Mouse (Mus musculus): ENCODE data around the gene Naa10. TPM values are rescaled to one million over a fixed set of nuclear protein-coding genes. Genes with fewer than 3 reads are reported as not detected.

Naa10 gene
- polyA plus RNA-seq, 1 experiment: 3.7 TPM

DNA sequence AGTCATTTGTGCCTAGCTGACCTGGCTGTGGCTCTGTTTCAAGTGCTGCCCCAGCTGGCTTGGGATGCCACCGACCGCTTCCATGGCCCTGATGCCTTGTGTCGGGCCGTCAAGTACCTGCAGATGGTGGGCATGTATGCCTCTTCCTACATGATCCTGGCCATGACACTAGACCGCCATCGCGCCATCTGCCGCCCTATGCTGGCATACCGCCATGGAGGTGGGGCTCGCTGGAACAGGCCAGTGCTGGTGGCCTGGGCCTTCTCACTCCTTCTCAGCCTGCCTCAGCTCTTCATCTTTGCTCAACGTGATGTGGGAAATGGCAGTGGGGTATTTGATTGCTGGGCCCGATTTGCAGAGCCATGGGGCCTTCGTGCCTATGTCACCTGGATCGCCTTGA is 28.9 kb downstream of the Naa10 start:
- Histone ChIP-seq H3K36me3 (ENCODE audit: control insufficient read depth, insufficient read depth, low read length) (no peaks in the 10 kb centered on the region), H3K27ac (ENCODE audit: control insufficient read depth, insufficient read depth, low read depth, low read length) (no peak overlapping the region), H3K27me3 (ENCODE audit: control insufficient read depth, insufficient read depth, low read length) (no peaks in the 10 kb centered on the region), H3K4me3 (ENCODE audit: control insufficient read depth, low read depth, low read length) (no peak overlapping the region), H3K4me1 (ENCODE audit: control insufficient read depth, insufficient read depth, low read length) (no peaks in the 10 kb centered on the region)
- no peak for TF ChIP-seq CTCF (IDR thresholded peaks at IDR 0.05; ENCODE audit: control insufficient read depth, insufficient read depth, insufficient replicate concordance, low read depth, low read length)
- no peak for TF ChIP-seq POLR2A (IDR thresholded peaks at IDR 0.05; ENCODE audit: control insufficient read depth, low read depth, low read length)

DNA sequence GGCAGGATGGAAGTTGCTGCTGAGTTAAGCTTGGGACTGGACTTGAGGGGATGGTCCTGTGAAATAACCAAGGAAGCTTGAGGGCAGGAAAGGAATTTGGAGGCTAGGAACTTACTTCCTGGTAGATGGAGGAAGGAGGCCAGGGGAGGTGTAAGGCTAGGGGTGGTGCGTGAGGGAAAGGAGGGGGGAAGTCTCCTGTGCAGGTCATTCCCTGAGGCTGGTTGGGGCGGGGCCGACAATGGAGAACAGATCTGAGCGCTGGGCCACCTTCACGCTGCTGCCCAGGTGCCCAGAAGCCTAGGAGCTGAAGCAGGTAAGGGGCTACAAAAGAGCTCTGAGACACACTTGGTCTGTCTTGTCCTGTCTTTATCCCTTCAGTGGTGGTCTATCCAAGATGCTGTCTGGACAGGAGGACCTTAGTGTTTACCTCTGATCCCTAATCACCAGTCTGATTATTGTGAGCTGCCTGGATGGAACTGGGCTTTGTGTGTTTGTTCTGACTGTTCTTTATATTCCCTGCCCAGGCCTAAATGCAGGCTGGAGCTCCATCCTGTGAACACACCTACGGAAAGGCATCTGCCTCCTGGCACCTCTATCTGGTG is 30.1 kb downstream of the Naa10 start, which contains the start of gene Avpr2:
Gene Avpr2, plus strand, starts transcription at position 552 of the 602 bp plus-strand sequence.
- Histone ChIP-seq H3K4me1 (ENCODE audit: control insufficient read depth, insufficient read depth, low read length) (no peaks in the 10 kb centered on the region), H3K4me3 (ENCODE audit: control insufficient read depth, low read depth, low read length) (no peak within 1 kb of the TSS), H3K27ac (ENCODE audit: control insufficient read depth, insufficient read depth, low read depth, low read length) (no peak within 1 kb of the TSS), H3K27me3 (ENCODE audit: control insufficient read depth, insufficient read depth, low read length) (no peaks in the 10 kb centered on the region), H3K36me3 (ENCODE audit: control insufficient read depth, insufficient read depth, low read length) (no peaks in the 10 kb centered on the region)
- no peak for TF ChIP-seq CTCF (IDR thresholded peaks at IDR 0.05; ENCODE audit: control insufficient read depth, insufficient read depth, insufficient replicate concordance, low read depth, low read length)
- no peak for TF ChIP-seq POLR2A (IDR thresholded peaks at IDR 0.05; ENCODE audit: control insufficient read depth, low read depth, low read length)

DNA sequence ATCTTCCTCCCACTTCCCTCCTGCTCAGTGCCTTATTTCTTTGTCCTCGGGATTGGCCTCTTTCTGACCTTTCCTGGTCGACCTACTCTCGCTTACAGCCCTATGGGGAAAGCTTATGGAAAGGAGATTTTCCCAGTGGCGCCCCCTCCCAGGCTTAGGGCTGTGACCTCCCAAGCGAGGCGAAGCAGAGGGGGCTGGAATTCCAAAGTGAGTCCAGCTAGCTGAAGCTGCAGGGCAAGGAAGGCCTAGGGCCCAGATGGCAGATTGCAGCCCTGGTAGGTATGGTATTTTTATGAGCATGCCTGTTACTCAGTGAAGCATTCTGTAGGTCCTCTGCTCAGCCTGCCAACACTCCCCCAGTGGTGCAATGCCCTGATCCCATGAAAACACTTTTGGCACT is 40.3 kb downstream of the Naa10 start:
- Histone ChIP-seq H3K4me1 (ENCODE audit: control insufficient read depth, insufficient read depth, low read length) (peaks cover 8% of the 10 kb centered on the region), H3K27me3 (ENCODE audit: control insufficient read depth, insufficient read depth, low read length) (no peaks in the 10 kb centered on the region), H3K4me3 (ENCODE audit: control insufficient read depth, low read depth, low read length) (no peak overlapping the region), H3K36me3 (ENCODE audit: control insufficient read depth, insufficient read depth, low read length) (no peaks in the 10 kb centered on the region), H3K27ac (ENCODE audit: control insufficient read depth, insufficient read depth, low read depth, low read length) (no peak overlapping the region)
- TF ChIP-seq POLR2A (IDR thresholded peaks at IDR 0.05; ENCODE audit: control insufficient read depth, low read depth, low read length): no peak
- no peak for TF ChIP-seq CTCF (IDR thresholded peaks at IDR 0.05; ENCODE audit: control insufficient read depth, insufficient read depth, insufficient replicate concordance, low read depth, low read length)

DNA sequence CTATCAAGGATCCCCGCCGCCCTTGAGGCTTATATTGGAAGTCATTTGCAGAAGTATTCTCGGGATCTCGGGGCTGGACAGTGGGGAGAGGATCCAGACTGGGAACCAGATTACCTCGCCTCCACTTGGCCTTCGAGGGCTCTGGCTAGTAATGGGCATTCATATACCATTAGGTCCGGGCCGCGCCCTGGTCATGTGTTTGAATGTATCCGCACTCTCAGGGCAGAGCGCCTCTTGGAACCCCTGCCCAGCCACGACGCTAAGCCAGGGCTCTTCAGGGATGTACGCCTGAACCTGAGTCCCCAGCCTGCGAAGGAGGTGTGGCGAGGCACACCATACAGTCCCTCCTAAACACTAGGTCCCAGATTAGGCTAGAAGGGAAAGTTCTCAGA is 40.7 kb downstream of the Naa10 start:
- H3K27ac ChIP-seq (ENCODE audit: control insufficient read depth, insufficient read depth, low read depth, low read length): no peak overlapping the region
- no peaks in the 10 kb centered on the region for H3K36me3 ChIP-seq (ENCODE audit: control insufficient read depth, insufficient read depth, low read length)
- peaks cover 8% of the 10 kb centered on the region for H3K4me1 ChIP-seq (ENCODE audit: control insufficient read depth, insufficient read depth, low read length)
- TF ChIP-seq CTCF (IDR thresholded peaks at IDR 0.05; ENCODE audit: control insufficient read depth, insufficient read depth, insufficient replicate concordance, low read depth, low read length) (no peak), POLR2A (IDR thresholded peaks at IDR 0.05; ENCODE audit: control insufficient read depth, low read depth, low read length) (no peak)
- H3K4me3 ChIP-seq (ENCODE audit: control insufficient read depth, low read depth, low read length): no peak overlapping the region
- H3K27me3 ChIP-seq (ENCODE audit: control insufficient read depth, insufficient read depth, low read length): no peaks in the 10 kb centered on the region

DNA sequence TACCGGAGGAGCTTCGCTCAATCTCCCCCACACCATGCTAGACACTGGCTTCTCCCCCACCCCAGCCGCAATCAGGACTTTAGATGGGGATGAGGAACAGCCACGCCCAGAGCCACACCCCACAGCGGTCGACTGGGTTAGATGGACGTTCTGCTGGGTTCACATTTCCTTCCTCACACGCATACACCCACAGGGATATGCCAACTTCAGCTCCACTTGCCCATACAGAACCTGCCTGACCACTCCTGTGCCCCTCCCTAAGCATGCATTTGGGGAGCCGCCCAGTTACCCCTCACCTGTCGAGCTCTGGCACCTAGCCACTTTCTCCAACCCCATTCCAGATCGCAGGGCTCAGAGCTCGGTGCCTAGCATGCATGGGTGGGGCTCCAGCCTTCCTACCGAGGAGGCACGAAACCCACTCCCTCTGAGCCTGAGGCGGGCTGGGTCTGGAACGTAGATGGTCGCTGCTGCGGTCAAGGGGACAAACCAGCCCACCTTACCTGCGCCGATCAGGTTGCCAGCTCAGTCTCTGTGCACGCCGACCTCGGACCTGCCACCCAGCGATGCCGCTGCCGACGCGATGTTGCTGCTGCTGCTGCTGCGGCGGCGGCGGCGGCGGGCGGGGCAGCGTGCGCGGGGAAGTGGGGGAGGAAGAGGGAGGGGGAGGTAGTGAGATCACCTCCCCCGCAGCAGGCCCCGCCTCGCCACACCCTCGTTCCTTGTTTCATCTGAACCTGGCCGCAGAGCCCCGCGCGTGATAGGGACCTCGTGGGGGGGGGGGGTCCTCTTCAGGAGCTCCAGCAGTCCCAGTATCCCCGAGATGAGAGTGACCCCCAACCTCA is 41.3 kb downstream of the Naa10 start:
- H3K4me3 ChIP-seq (ENCODE audit: control insufficient read depth, low read depth, low read length): peak overlapping the region; percentile 26
- peaks cover 8% of the 10 kb centered on the region for H3K4me1 ChIP-seq (ENCODE audit: control insufficient read depth, insufficient read depth, low read length)
- H3K27me3 ChIP-seq (ENCODE audit: control insufficient read depth, insufficient read depth, low read length): no peaks in the 10 kb centered on the region
- no peak overlapping the region for H3K27ac ChIP-seq (ENCODE audit: control insufficient read depth, insufficient read depth, low read depth, low read length)
- no peak for TF ChIP-seq POLR2A (IDR thresholded peaks at IDR 0.05; ENCODE audit: control insufficient read depth, low read depth, low read length)
- TF ChIP-seq CTCF (IDR thresholded peaks at IDR 0.05; ENCODE audit: control insufficient read depth, insufficient read depth, insufficient replicate concordance, low read depth, low read length): no peak
- no peaks in the 10 kb centered on the region for H3K36me3 ChIP-seq (ENCODE audit: control insufficient read depth, insufficient read depth, low read length)

DNA sequence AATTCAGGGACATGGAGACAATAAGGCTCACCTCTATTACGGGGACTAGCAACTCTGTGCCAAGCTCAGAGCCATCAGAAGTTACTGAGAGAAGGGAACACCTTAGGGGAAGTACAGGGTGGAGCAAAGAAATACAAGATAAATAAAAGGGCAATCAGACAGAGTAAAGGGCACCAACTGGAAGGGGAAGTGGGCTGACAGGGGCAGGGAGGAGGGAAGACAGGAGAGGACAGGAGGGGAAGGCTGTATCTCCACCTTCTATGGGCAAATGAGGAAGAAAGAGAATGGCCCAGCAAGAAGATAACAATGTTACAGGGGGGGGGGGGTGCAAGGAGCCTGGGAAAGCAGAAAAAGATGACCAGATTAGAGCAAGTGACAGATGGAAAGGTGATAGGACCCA is 44.7 kb downstream of the Naa10 start:
- TF ChIP-seq POLR2A (IDR thresholded peaks at IDR 0.05; ENCODE audit: control insufficient read depth, low read depth, low read length) (no peak), CTCF (IDR thresholded peaks at IDR 0.05; ENCODE audit: control insufficient read depth, insufficient read depth, insufficient replicate concordance, low read depth, low read length) (no peak)
- H3K27ac ChIP-seq (ENCODE audit: control insufficient read depth, insufficient read depth, low read depth, low read length): no peak overlapping the region
- peaks cover 8% of the 10 kb centered on the region for H3K4me1 ChIP-seq (ENCODE audit: control insufficient read depth, insufficient read depth, low read length)
- H3K36me3 ChIP-seq (ENCODE audit: control insufficient read depth, insufficient read depth, low read length): no peaks in the 10 kb centered on the region
- H3K27me3 ChIP-seq (ENCODE audit: control insufficient read depth, insufficient read depth, low read length): no peaks in the 10 kb centered on the region
- H3K4me3 ChIP-seq (ENCODE audit: control insufficient read depth, low read depth, low read length): no peak overlapping the region

DNA sequence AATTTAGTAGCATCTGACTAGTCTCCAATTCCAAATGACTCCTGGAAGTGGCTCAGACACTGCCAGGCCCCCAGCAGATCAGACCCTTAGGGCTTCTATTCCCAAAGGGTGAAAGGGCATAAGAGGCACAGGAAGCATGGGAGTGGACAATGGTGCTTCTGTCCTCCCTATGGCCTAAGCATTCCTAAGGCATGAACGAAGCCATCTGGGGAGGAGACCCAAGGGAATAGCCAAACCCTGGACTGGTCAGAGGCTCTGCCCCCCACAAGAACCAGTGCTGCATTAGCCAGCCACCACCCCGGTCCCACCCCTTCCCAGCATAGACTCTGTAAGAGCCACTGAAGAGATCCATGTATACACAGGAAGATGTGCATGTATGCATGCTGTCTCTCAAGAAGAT is 45.9 kb downstream of the Naa10 start:
- TF ChIP-seq CTCF (IDR thresholded peaks at IDR 0.05; ENCODE audit: control insufficient read depth, insufficient read depth, insufficient replicate concordance, low read depth, low read length) (no peak), POLR2A (IDR thresholded peaks at IDR 0.05; ENCODE audit: control insufficient read depth, low read depth, low read length) (no peak)
- no peaks in the 10 kb centered on the region for H3K27me3 ChIP-seq (ENCODE audit: control insufficient read depth, insufficient read depth, low read length)
- H3K4me3 ChIP-seq (ENCODE audit: control insufficient read depth, low read depth, low read length): no peak overlapping the region

More for the DNA sequence above, 45.9 kb downstream of the Naa10 start:
- H3K36me3 ChIP-seq (ENCODE audit: control insufficient read depth, insufficient read depth, low read length): no peaks in the 10 kb centered on the region
- no peak overlapping the region for H3K27ac ChIP-seq (ENCODE audit: control insufficient read depth, insufficient read depth, low read depth, low read length)
- H3K4me1 ChIP-seq (ENCODE audit: control insufficient read depth, insufficient read depth, low read length): peaks cover 5% of the 10 kb centered on the region
